Mouse (Mus musculus) telencephalon, adult 2 months (tissue): ENCODE results near the gene Chst5.
"Not testable (repeated sequence)": the region's sequence is repeated elsewhere in the genome, so short reads cannot be mapped to it uniquely, and the experiment has no call there.

Experiments
- DNase-seq: peaks from one replicate; pipeline ENCODE4 v3.0.0-alpha.2; 2011; ENCODE audit warnings: low read depth, low spot score

The Chst5 gene

GRCm38 (mm10) chr8:111875758-111876157 is 34.5 kb downstream of the Chst5 start:
- DNase-seq, result no peak

GRCm38 (mm10) chr8:111871278-111871677 is 39.0 kb downstream of the Chst5 start:
- no peak for DNase-seq

- DNase-seq, result no peak
Observed at GRCm38 (mm10) chr8:111870379-111870778, 39.9 kb downstream of the Chst5 start.

- DNase-seq, result no peak
Observed at GRCm38 (mm10) chr8:111868664-111869063, 41.6 kb downstream of the Chst5 start.

- DNase-seq, result no peak
Observed at GRCm38 (mm10) chr8:111865857-111866256, 44.4 kb downstream of the Chst5 start.

GRCm38 (mm10) chr8:111865130-111865852 is 45.0 kb downstream of the Chst5 start:
- no peak for DNase-seq

- DNase-seq, result no peak
Observed at GRCm38 (mm10) chr8:111864648-111865047, 45.6 kb downstream of the Chst5 start.

- no peak for DNase-seq
Observed at GRCm38 (mm10) chr8:111863280-111863679, 47.0 kb downstream of the Chst5 start.

- no peak for DNase-seq
Observed at GRCm38 (mm10) chr8:111855977-111856376, 54.3 kb downstream of the Chst5 start.

- DNase-seq, result peak; percentile 93
Observed at GRCm38 (mm10) chr8:111853861-111854501, 56.3 kb downstream of the Chst5 start, which contains the start of gene Cfdp1. Gene Cfdp1, minus strand, starts transcription at chr8:111854291.

GRCm38 (mm10) chr8:111853219-111853618 is 57.0 kb downstream of the Chst5 start:
- DNase-seq, result not testable (repeated sequence)

- DNase-seq, result no peak
Observed at GRCm38 (mm10) chr8:111846746-111847145, 63.5 kb downstream of the Chst5 start.
